Mouse (Mus musculus) C2C12 (cell line): ENCODE data around the gene Abcb8. TPM values are rescaled to one million over a fixed set of nuclear protein-coding genes. Genes with fewer than 3 reads are reported as not detected.
A peak's percentile ranks its signal among the peaks of the same experiment; 100 is the strongest.

Experiments
- H3K27me3 ChIP-seq: one replicate; pipeline ENCODE4 v1.6.1; 2011; ENCODE audit not compliant: control insufficient read depth, insufficient read depth, insufficient read length
- H3K36me3 ChIP-seq: one replicate; pipeline ENCODE4 v1.6.1; 2011; ENCODE audit not compliant: control insufficient read depth, insufficient read depth
- H3K4me3 ChIP-seq: one replicate; pipeline ENCODE4 v1.5.1; 2011; ENCODE audit warnings: mild to moderate bottlenecking, control low read depth; ENCODE audit not compliant: poor library complexity, insufficient read depth, severe bottlenecking
- H3K79me2 ChIP-seq: one replicate; pipeline ENCODE4 v1.6.1; 2011; ENCODE audit not compliant: control insufficient read depth, insufficient read depth
- H3K79me3 ChIP-seq: one replicate; pipeline ENCODE4 v1.6.1; 2011; ENCODE audit warnings: low read depth, control low read depth
- H3ac ChIP-seq: one replicate; pipeline ENCODE3; 2011; ENCODE audit warnings: low read depth; ENCODE audit not compliant: control insufficient read depth, insufficient read length
- CEBPB ChIP-seq: IDR thresholded peaks from one replicate; pipeline ENCODE4 v1.6.1; 2011; ENCODE audit warnings: low read depth, mild to moderate bottlenecking, control low read depth, moderate library complexity
- CTCF ChIP-seq: IDR thresholded peaks from one replicate; pipeline ENCODE4 v1.5.1; 2011; ENCODE audit not compliant: control insufficient read depth, insufficient read depth, insufficient read length
- FOSL1 ChIP-seq: IDR thresholded peaks from one replicate; pipeline ENCODE4 v1.8.0; 2011; ENCODE audit warnings: mild to moderate bottlenecking, low read length; ENCODE audit not compliant: poor library complexity, insufficient read depth, severe bottlenecking
- MAX ChIP-seq: IDR thresholded peaks from one replicate; pipeline ENCODE4 v1.6.1; 2011; ENCODE audit warnings: mild to moderate bottlenecking, control low read depth
- MYOD1 ChIP-seq: IDR thresholded peaks from one replicate; pipeline ENCODE4 v1.6.1; 2011; ENCODE audit warnings: low read depth; ENCODE audit not compliant: control insufficient read depth, insufficient read length
- MYOG ChIP-seq: IDR thresholded peaks from one replicate; pipeline ENCODE4 v1.6.1; 2011; ENCODE audit not compliant: control insufficient read depth, insufficient read length; ENCODE audit errors: extremely low read depth
- USF1 ChIP-seq: IDR thresholded peaks from one replicate; pipeline ENCODE4 v1.6.1; 2011; ENCODE audit warnings: low read depth, mild to moderate bottlenecking, control low read depth, moderate library complexity
- polyA plus RNA-seq: library from polyadenylated mRNA; unstranded; fragments of >200 nt; fragmentation: generic; extraction: Trizol; gene quantifications from one replicate; pipeline ENCODE4 v1.2.1, GENCODE M21; 2012; ENCODE audit warnings: missing spikeins

Abcb8 gene
- polyA plus RNA-seq, 1 experiment, result 25.1 TPM

DNA sequence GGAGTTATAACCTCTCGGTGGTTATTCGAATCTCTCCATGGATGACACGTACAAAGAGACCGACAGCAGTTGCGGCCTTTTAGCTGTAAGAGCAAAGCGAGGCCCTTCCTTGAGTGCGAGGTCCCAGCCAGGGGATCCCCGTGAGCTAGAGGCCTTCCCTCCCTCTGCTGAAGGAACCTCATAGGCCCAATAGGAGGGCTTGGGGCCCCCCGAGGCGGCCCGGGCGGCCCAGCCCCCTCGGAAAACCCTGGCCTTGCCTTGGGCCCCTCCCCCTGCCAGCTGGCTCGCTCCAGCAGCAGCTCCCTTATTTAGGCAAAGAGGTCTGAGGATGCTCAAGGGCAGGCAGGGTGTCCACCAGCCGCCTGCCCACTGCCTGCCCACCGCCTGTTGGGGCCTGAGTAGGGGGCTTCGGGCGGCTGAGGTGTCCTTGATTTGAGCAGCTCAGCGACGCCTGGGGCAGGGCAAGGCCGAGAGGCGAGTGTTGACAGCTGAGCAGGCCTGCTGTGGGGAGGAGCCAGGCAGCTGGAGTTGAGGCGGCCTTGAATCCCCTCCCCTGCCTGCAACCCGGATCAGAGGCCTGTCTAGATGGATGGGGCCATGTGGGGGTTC, 41.1 kb upstream of the Abcb8 start:
- TF ChIP-seq MYOG (no peak), CEBPB (no peak), FOSL1 (no peak), MAX (no peak), USF1 (no peak), MYOD1 (no peak), CTCF (no peak)
- Histone ChIP-seq H3K36me3 (no peaks in the 10 kb centered on the region), H3K79me3 (no peaks in the 10 kb centered on the region), H3K4me3 (peak overlapping the region; percentile 25), H3ac (no peak overlapping the region), H3K27me3 (peaks cover 3% of the 10 kb centered on the region), H3K79me2 (no peaks in the 10 kb centered on the region)

DNA sequence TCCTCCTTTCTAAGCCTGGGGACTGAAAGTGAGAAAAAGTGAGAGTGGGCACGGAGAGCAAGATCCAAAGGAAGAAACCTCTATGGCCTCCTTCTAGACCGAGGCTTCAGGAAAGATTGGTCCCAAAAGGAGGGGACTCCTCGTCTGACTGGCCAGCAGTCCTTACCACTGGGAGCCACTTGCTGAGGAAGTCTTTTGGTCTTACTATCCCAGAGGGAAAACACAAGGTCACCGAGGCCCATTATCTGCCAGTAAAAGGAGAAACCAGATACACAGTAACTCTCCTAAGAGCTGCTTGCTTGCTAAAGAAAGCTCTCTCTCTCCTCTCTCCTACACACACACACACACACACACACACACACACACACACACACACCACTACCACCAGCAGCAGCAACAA, 40.1 kb upstream of the Abcb8 start:
- TF ChIP-seq MYOD1, result no peak
- no peak for TF ChIP-seq MAX
- TF ChIP-seq USF1, result no peak
- TF ChIP-seq CEBPB, result no peak
- no peak for TF ChIP-seq CTCF
- TF ChIP-seq FOSL1, result no peak
- TF ChIP-seq MYOG, result no peak
- H3K79me2 ChIP-seq, result no peaks in the 10 kb centered on the region
- H3K27me3 ChIP-seq, result peaks cover 3% of the 10 kb centered on the region
- no peak overlapping the region for H3ac ChIP-seq
- no peak overlapping the region for H3K4me3 ChIP-seq
- no peaks in the 10 kb centered on the region for H3K36me3 ChIP-seq
- no peaks in the 10 kb centered on the region for H3K79me3 ChIP-seq

GRCm38 (mm10) chr5:24356764-24357163, 36.7 kb upstream of the Abcb8 start:
- H3K79me3 ChIP-seq, result no peaks in the 10 kb centered on the region
- H3K27me3 ChIP-seq, result peaks cover 3% of the 10 kb centered on the region
- H3K4me3 ChIP-seq, result no peak overlapping the region
- no peaks in the 10 kb centered on the region for H3K79me2 ChIP-seq
- no peak for TF ChIP-seq USF1
- no peak for TF ChIP-seq FOSL1
- TF ChIP-seq MYOD1, result no peak
- TF ChIP-seq MYOG, result no peak
- no peak for TF ChIP-seq MAX
- no peak overlapping the region for H3ac ChIP-seq
- H3K36me3 ChIP-seq, result no peaks in the 10 kb centered on the region

- Histone ChIP-seq H3ac (no peak overlapping the region), H3K27me3 (peaks cover 3% of the 10 kb centered on the region), H3K36me3 (no peaks in the 10 kb centered on the region), H3K79me2 (no peaks in the 10 kb centered on the region), H3K79me3 (no peaks in the 10 kb centered on the region), H3K4me3 (no peak overlapping the region)
- TF ChIP-seq MYOG (no peak), MAX (peak; percentile 25)
Observed at GRCm38 (mm10) chr5:24357461-24357860, 36.0 kb upstream of the Abcb8 start.

- H3K79me2 ChIP-seq, result no peaks in the 10 kb centered on the region
Observed at GRCm38 (mm10) chr5:24360792-24361454, 32.5 kb upstream of the Abcb8 start.

More at GRCm38 (mm10) chr5:24360792-24361454, 32.5 kb upstream of the Abcb8 start:
- Histone ChIP-seq H3K36me3 (no peaks in the 10 kb centered on the region), H3K27me3 (peaks cover 5% of the 10 kb centered on the region), H3K79me3 (no peaks in the 10 kb centered on the region), H3ac (no peak overlapping the region), H3K4me3 (no peak overlapping the region)
- TF ChIP-seq USF1, result no peak
- no peak for TF ChIP-seq MYOG
- peak; percentile 90 for TF ChIP-seq CTCF
- TF ChIP-seq CEBPB, result no peak
- TF ChIP-seq FOSL1, result no peak
- TF ChIP-seq MYOD1, result no peak
- no peak for TF ChIP-seq MAX
